Mouse (Mus musculus) c-Kit-positive CD71-positive TER-119-negative erythroid progenitor cells, embryonic 14.5 days (primary cell): ENCODE data around the gene Cdc42bpb.

Experiments
- DNase-seq: peaks from one replicate; pipeline ENCODE4 v3.0.0-alpha.2; 2013; ENCODE audit warnings: low read depth

Cdc42bpb gene

GRCm38 (mm10) chr12:111340692-111341091 lies 36.8 kb downstream of the Cdc42bpb start:
- DNase-seq = no peak

DNA sequence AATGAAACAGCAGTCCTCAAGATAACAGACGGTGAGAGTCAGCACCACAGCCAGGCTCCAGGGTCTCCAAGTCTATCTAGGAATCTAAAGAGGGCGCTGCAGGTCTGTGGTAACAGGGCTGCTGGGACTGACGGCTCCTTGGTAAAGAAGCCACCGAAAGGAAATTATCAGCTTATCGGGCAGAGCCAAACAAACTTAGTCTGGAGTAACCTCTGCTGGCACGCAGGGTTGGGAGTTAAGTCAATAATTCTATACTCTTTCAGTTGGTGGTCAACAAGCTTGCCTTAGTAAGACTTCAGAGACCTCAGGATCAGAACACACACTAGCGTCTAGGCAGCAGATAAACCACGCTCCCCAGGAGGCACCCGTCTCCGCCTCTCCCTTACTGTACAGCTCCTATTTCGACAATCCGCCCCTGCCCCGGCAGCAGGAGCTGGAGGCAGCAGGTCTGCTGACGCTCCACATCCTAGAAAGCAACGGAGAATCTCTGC lies 39.6 kb downstream of the Cdc42bpb start:
- peak; percentile 48 for DNase-seq

- no peak for DNase-seq
Measured at GRCm38 (mm10) chr12:111333020-111333605, 44.4 kb downstream of the Cdc42bpb start.

DNA sequence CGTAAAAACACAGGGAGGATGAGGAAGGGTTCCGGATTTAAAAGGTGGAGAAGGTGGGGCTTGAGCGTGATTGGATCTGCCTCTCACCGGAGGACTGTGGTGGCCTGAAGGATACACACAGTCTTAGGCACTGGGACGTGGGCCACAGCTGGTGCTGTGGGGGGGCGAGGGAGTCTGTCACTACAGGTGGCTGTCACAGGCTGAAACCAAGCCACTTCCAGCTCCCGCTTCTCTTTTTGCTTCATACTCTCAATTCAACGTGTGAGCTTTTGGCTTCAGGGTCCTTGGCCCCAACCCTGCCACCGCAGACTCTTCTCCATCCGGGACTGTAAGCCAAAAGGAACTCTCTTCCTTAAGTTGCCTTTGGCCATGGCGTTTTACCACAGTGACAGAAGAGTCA lies 45.1 kb downstream of the Cdc42bpb start:
- no peak for DNase-seq

DNA sequence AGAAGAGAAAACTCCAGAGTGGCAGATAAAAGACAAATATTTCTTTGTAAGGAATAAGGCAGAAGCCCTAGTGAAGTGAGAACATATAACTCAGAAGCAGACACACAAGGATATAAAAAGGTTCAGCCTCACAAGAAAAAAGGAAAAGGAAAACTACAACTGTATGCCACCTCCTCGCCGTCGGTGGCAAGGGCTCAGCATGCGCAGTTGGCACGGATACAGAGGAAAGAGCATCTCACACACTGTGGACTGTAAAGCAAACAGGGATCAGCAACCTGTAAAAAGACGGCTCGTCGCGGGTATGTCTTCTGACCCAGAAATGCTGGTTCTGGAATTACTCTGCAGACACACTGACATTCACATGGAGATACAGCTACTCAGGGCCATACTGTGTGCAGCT lies 45.9 kb downstream of the Cdc42bpb start:
- no peak for DNase-seq

GRCm38 (mm10) chr12:111329281-111329680 lies 48.2 kb downstream of the Cdc42bpb start:
- no peak for DNase-seq

- no peak for DNase-seq
Measured at GRCm38 (mm10) chr12:111328360-111328759, 49.2 kb downstream of the Cdc42bpb start.

DNA sequence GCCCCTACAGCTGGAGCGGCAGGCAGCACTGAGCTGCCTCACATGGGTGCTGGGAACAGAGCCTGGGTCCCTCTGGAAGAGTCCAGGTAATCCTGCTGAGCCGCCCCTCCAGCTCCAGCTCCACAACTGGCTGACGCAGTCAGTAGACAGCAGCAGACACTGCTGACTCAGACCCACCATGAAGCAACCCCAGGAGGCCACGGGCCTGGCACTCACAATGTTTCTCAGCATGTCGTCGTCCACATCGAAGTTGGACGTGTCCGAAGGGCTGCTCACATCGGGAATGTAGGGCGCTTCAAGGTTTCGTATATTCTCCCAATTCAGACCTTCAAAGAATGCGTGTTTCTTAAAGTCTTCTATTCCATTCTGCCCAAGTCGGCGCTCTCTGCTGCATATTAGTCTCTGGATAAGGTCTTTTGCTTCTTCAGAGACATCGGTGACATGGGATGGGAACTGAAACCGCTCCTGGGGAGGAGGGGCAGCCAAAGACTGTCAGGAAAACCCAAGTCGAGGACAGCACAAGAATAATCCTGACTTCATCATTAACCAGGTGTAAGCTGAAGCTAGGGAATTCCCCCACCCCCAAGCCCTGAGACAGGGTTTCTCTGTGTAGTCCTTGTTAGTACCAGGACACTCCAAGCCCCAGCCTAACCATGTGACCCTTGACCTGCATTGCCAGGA lies 51.6 kb downstream of the Cdc42bpb start:
- DNase-seq = no peak

GRCm38 (mm10) chr12:111324949-111325348 lies 52.6 kb downstream of the Cdc42bpb start:
- no peak for DNase-seq

- DNase-seq = no peak
Measured at GRCm38 (mm10) chr12:111324536-111324935, 53.0 kb downstream of the Cdc42bpb start.

DNA sequence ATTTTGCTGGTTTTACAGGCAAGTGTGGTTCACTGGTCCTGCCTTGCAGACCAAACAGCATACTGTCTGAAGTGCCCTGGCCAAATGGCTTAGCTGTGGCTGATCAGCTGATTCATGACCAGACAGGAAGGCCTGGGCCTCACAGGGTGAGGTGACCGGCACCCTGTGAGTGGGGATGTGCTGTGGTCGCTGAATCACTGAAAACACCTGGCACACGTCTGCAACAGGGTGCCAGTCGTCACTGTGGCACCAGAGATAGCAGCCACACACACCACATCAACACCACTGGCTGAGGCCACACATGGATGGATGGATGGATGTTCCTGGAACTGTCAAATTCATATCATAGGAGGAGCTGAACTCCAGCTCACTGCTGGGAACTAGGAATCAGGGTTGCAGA lies 54.1 kb downstream of the Cdc42bpb start:
- DNase-seq = no peak

- no peak for DNase-seq
Measured at GRCm38 (mm10) chr12:111321832-111322231, 55.7 kb downstream of the Cdc42bpb start.

GRCm38 (mm10) chr12:111320549-111320948 lies 57.0 kb downstream of the Cdc42bpb start:
- no peak for DNase-seq

GRCm38 (mm10) chr12:111317694-111318093 lies 59.8 kb downstream of the Cdc42bpb start:
- DNase-seq = no peak

DNA sequence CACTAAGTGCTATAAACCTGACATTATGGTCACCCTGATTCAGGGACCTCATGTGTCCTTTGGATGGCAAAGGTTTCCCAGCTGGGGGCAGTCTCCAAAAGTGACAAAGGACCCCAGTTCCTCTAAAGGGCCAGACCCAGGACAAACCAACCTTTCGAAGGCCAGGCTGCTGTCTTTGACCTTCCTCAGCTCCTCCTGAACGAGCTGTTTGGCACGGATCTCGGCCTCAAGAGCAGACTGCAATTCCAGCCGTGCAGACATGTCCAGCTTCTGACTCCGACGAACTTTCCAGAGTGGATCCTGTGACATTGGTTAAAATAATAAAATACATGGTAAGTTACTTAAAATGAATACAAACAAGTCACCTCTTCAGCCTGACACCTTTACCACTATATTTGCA lies 63.2 kb downstream of the Cdc42bpb start:
- no peak for DNase-seq

DNA sequence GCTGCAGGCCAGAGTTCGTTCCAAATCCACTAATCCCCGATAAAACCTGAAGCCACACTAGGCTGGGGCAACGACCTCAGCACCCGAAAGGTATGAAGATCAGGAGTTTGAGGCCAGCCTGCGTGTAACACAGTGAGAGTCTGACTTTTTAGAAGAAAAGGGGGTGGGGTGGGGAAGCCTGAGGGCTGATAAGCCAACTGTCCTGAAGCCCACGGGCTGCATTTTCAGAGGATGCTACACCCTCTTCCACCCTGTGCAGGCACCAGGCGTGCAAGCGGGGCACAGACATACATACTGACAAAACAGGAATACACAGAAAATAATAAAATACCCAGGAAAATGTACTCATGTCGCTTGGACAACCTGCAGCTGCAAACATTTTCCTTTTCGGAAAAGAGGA lies 65.7 kb downstream of the Cdc42bpb start:
- DNase-seq = no peak

DNA sequence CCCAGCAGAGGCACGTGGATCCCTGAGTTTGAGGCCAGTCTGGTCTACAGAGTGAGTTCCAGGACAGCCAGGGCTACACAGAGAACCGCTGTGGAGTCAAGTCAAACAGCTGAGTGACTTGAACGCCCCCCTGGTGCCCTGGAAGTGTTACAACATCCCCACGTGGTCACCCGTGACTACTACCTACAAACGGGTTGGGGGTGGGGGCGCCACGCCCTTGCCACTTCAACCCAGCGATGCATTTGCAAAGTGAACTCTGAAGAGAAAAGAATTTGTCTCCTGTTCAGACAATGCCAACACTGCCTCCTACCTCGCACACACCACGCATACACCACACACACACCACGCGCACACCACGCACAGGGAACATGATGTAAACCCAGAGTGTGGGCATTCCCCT lies 67.6 kb downstream of the Cdc42bpb start:
- no peak for DNase-seq

DNA sequence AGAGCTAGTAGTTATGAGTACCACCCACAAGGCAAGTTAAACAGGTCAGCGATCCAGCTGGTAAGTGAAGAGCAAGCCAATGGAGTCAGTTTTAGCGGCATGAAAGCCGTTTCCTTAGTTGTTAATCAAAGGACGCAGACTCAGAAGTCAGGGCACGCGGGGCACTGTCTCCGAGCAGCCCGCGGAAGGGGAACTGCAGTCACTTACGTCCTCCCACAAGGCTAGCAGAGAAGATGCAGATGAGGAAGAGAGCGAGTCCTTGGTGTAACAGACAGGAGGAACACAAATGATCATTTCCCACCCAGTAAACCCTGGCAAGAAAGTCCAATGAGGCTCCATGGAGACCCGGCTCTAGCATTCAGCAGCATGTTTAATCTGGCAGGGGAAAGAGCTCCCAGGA lies 68.3 kb downstream of the Cdc42bpb start:
- DNase-seq = no peak

DNA sequence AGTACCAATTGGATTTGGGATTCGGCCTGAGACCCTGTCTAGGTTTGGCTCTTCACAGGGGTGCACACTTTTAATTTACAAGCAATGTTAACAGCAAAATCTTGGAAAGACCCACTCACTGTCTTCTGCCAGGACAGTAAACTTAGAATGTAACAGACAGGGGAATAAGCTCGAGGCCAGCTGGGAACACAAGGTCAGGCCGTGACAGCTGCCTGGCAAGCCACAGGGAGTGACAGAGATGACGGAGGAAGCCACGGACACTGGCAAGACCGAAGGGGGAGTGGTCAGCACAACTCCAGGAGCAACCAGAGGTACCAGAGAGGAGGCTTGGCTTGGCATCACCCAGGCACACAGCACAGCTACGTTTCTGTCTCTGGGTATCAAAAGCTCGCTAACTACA lies 70.7 kb downstream of the Cdc42bpb start:
- DNase-seq = no peak

GRCm38 (mm10) chr12:111303702-111304337 lies 73.7 kb downstream of the Cdc42bpb start:
- DNase-seq = no peak

GRCm38 (mm10) chr12:111302018-111302345 lies 75.5 kb downstream of the Cdc42bpb start:
- DNase-seq = no peak

- DNase-seq = no peak
Measured at GRCm38 (mm10) chr12:111301322-111302017, 76.0 kb downstream of the Cdc42bpb start.

DNA sequence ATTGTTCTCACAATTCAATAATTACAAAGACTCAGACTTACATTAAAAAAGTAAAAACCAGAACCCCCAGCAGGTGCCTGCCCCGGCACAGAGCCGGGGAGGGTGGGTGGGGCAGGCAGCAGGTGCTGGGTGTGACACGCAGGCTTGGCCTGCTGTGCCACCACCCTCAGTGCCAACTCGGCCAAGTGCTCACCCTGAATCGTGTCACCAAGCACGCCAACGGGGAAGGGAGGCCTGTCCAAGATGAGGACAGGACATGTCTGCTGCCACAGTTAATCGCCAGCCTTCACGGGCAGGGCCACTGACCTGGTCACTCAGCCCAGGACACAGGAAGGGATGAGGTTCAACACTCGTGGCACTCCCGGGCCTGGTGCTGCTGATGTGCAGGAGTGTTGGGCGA lies 84.5 kb downstream of the Cdc42bpb start:
- no peak for DNase-seq
